Mouse (Mus musculus): ENCODE measurements at regions not wholly inside any gene's neighbourhood (a gene's known extent, or its start where the extent isn't known, plus 50 kb on each side); places are given as distances from the start of the nearest gene placed in this dataset.

GRCm38 (mm10) chr14:47905334-47905733 is 215.3 kb upstream of the Peli2 start:
- Histone ChIP-seq H3K27ac (no peak overlapping the region), H3K27me3 (no peaks in the 10 kb centered on the region), H3K4me1 (no peaks in the 10 kb centered on the region), H3K9me3 (no peaks in the 10 kb centered on the region), H3K4me2 (no peak overlapping the region), H3K9ac (no peak overlapping the region), H3K36me3 (no peaks in the 10 kb centered on the region), H3K4me3 (no peak overlapping the region)
- ATAC-seq (ENCODE audit: borderline replicate concordance, extremely low read depth, low FRiP score, low TSS enrichment), result no peak

- Histone ChIP-seq H3K27me3 (no peaks in the 10 kb centered on the region), H3K9me3 (no peaks in the 10 kb centered on the region), H3K4me2 (no peak overlapping the region), H3K4me3 (no peak overlapping the region), H3K9ac (no peak overlapping the region), H3K4me1 (peaks cover 8% of the 10 kb centered on the region; the same call in 1 of the 2 replicates), H3K27ac (no peak overlapping the region), H3K36me3 (no peaks in the 10 kb centered on the region)
- no peak for ATAC-seq (ENCODE audit: borderline replicate concordance, extremely low read depth, low FRiP score, low TSS enrichment)
- WGBS, result 55% methylated on average over 8 of the region's 8 CpGs
Measured at GRCm38 (mm10) chr14:47909129-47909528, 211.5 kb upstream of the Peli2 start.

- no peaks in the 10 kb centered on the region for H3K27me3 ChIP-seq
- H3K4me2 ChIP-seq, result no peak overlapping the region
- peaks cover 8% of the 10 kb centered on the region; the same call in 1 of the 2 replicates for H3K4me1 ChIP-seq
- no peaks in the 10 kb centered on the region for H3K36me3 ChIP-seq
- H3K4me3 ChIP-seq, result no peak overlapping the region
- H3K27ac ChIP-seq, result no peak overlapping the region
- no peak for ATAC-seq (ENCODE audit: borderline replicate concordance, extremely low read depth, low FRiP score, low TSS enrichment)
- H3K9ac ChIP-seq, result no peak overlapping the region
- H3K9me3 ChIP-seq, result no peaks in the 10 kb centered on the region
- WGBS, result 38% methylated on average over 6 of the region's 6 CpGs
Measured at GRCm38 (mm10) chr14:47910741-47911295, 209.8 kb upstream of the Peli2 start.

- Histone ChIP-seq H3K9ac (no peak overlapping the region), H3K36me3 (no peaks in the 10 kb centered on the region), H3K27me3 (no peaks in the 10 kb centered on the region), H3K4me2 (no peak overlapping the region), H3K4me1 (peaks cover 8% of the 10 kb centered on the region; the same call in 1 of the 2 replicates), H3K27ac (no peak overlapping the region), H3K4me3 (no peak overlapping the region), H3K9me3 (no peaks in the 10 kb centered on the region)
- ATAC-seq (ENCODE audit: borderline replicate concordance, extremely low read depth, low FRiP score, low TSS enrichment), result no peak
- WGBS, result 68% methylated on average over 9 of the region's 9 CpGs
Measured at GRCm38 (mm10) chr14:47911546-47912545, 208.8 kb upstream of the Peli2 start.

- Histone ChIP-seq H3K27ac (no peak overlapping the region), H3K4me1 (peaks cover 6% of the 10 kb centered on the region; the same call in 1 of the 2 replicates), H3K4me2 (no peak overlapping the region), H3K9me3 (no peaks in the 10 kb centered on the region), H3K4me3 (no peak overlapping the region), H3K36me3 (no peaks in the 10 kb centered on the region), H3K27me3 (no peaks in the 10 kb centered on the region), H3K9ac (no peak overlapping the region)
- WGBS, result 47% methylated on average over 1 of the region's 1 CpGs
- ATAC-seq (ENCODE audit: borderline replicate concordance, extremely low read depth, low FRiP score, low TSS enrichment), result no peak
Measured at GRCm38 (mm10) chr14:47915621-47916020, 205.0 kb upstream of the Peli2 start.

GRCm38 (mm10) chr14:47920638-47921347 is 199.8 kb upstream of the Peli2 start:
- Histone ChIP-seq H3K27ac (no peak overlapping the region), H3K9me3 (no peaks in the 10 kb centered on the region), H3K4me1 (no peaks in the 10 kb centered on the region), H3K4me3 (no peak overlapping the region), H3K27me3 (no peaks in the 10 kb centered on the region), H3K36me3 (no peaks in the 10 kb centered on the region), H3K4me2 (no peak overlapping the region), H3K9ac (no peak overlapping the region)
- ATAC-seq (ENCODE audit: borderline replicate concordance, extremely low read depth, low FRiP score, low TSS enrichment), result no peak
- 89% methylated on average over 9 of the region's 9 CpGs for WGBS

GRCm38 (mm10) chr14:47921811-47922277 is 198.8 kb upstream of the Peli2 start:
- Histone ChIP-seq H3K4me1 (no peaks in the 10 kb centered on the region), H3K9ac (no peak overlapping the region), H3K4me2 (no peak overlapping the region), H3K9me3 (no peaks in the 10 kb centered on the region), H3K36me3 (no peaks in the 10 kb centered on the region), H3K27me3 (no peaks in the 10 kb centered on the region), H3K27ac (no peak overlapping the region), H3K4me3 (no peak overlapping the region)
- ATAC-seq (ENCODE audit: borderline replicate concordance, extremely low read depth, low FRiP score, low TSS enrichment), result no peak
- 53% methylated on average over 10 of the region's 10 CpGs for WGBS

GRCm38 (mm10) chr14:47926416-47926815 is 194.2 kb upstream of the Peli2 start:
- Histone ChIP-seq H3K4me2 (no peak overlapping the region), H3K4me1 (no peaks in the 10 kb centered on the region), H3K27ac (no peak overlapping the region), H3K4me3 (no peak overlapping the region), H3K9ac (no peak overlapping the region), H3K36me3 (no peaks in the 10 kb centered on the region), H3K27me3 (no peaks in the 10 kb centered on the region), H3K9me3 (no peaks in the 10 kb centered on the region)
- 89% methylated on average over 3 of the region's 3 CpGs for WGBS
- ATAC-seq (ENCODE audit: borderline replicate concordance, extremely low read depth, low FRiP score, low TSS enrichment), result no peak

GRCm38 (mm10) chr14:47935401-47935800 is 185.2 kb upstream of the Peli2 start:
- no peaks in the 10 kb centered on the region for H3K9me3 ChIP-seq

GRCm38 (mm10) chr14:47937081-47937651 is 183.5 kb upstream of the Peli2 start:
- no peak overlapping the region for H3K4me3 ChIP-seq
- peak overlapping the region; percentile 63 for H3K27ac ChIP-seq
- H3K4me1 ChIP-seq, result peaks cover 18% of the 10 kb centered on the region; the same call in 1 of the 2 replicates
- H3K4me2 ChIP-seq, result no peak overlapping the region
- 54% methylated on average over 7 of the region's 7 CpGs for WGBS
- no peaks in the 10 kb centered on the region for H3K27me3 ChIP-seq
- H3K9ac ChIP-seq, result no peak overlapping the region
- H3K36me3 ChIP-seq, result no peaks in the 10 kb centered on the region
- H3K9me3 ChIP-seq, result no peaks in the 10 kb centered on the region
- ATAC-seq (ENCODE audit: borderline replicate concordance, extremely low read depth, low FRiP score, low TSS enrichment), result peak; percentile 23; the same call in 1 of the 2 replicates

More at GRCm38 (mm10) chr14:47935401-47935800, 185.2 kb upstream of the Peli2 start:
- Histone ChIP-seq H3K27me3 (no peaks in the 10 kb centered on the region), H3K36me3 (no peaks in the 10 kb centered on the region), H3K4me3 (no peak overlapping the region), H3K27ac (no peak overlapping the region), H3K9ac (no peak overlapping the region), H3K4me1 (peaks cover 17% of the 10 kb centered on the region; the same call in 1 of the 2 replicates), H3K4me2 (no peak overlapping the region)
- 90% methylated on average over 6 of the region's 6 CpGs for WGBS
- ATAC-seq (ENCODE audit: borderline replicate concordance, extremely low read depth, low FRiP score, low TSS enrichment), result no peak

GRCm38 (mm10) chr14:47939781-47940590 is 180.6 kb upstream of the Peli2 start:
- peak; percentile 92 for ATAC-seq (ENCODE audit: borderline replicate concordance, extremely low read depth, low FRiP score, low TSS enrichment)
- Histone ChIP-seq H3K36me3 (no peaks in the 10 kb centered on the region), H3K4me1 (peaks cover 18% of the 10 kb centered on the region; the same call in 1 of the 2 replicates), H3K9me3 (no peaks in the 10 kb centered on the region), H3K9ac (no peak overlapping the region), H3K4me2 (no peak overlapping the region), H3K27ac (peak overlapping the region; percentile 62), H3K27me3 (no peaks in the 10 kb centered on the region), H3K4me3 (no peak overlapping the region)
- 36% methylated on average over 7 of the region's 7 CpGs for WGBS

Data from lung, embryonic 15.5 days (tissue).